Mouse (Mus musculus): ENCODE data around the gene Dnajc7. TPM values are rescaled to one million over a fixed set of nuclear protein-coding genes. Genes with fewer than 3 reads are reported as not detected.
"Not testable (repeated sequence)": the region's sequence is repeated elsewhere in the genome, so short reads cannot be mapped to it uniquely, and the experiment has no call there.

Dnajc7 gene
- total RNA-seq (2021) (100 to 1,000 TPM; 174 to 177 TPM), polyA plus RNA-seq (2012; rRNA removed) (9.3 and 11.7 TPM in 2 replicates)
- long read RNA-seq, transcript Dnajc7-201 (14 exons, 2,330 nt) = major isoform, 98 of 122 reads
- long read RNA-seq, partial matches to known transcripts = 7 of 122 reads
- long read RNA-seq, other reads (novel, unspliced or antisense) = 14 of 122 reads

- no peak for DNase-seq
Observed at GRCm38 (mm10) chr11:100619982-100620381, at the start of gene Dnajc7. Gene Dnajc7 (minus strand): TSS chr11:100620168.

DNA sequence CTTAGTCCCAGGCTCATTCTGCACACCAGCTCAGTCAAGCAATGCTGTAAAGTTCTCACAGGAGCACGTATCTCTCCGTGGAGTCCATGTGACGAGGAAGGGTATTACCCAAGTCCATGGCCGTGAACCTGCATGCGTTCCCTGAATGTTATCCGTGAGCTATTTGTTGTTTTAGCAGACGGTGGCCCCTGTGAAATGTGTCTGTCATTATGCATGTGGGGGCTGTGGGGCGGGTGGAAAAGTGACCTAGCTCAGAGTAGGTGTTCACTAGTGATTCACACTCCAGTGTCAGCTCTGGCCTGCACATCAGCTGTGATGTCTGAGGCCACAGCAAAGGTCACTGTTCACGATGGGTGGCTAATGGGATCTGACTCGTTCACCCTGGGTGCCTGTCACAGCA lies 39.8 kb upstream of the Dnajc7 start:
- peak; percentile 51 for DNase-seq

GRCm38 (mm10) chr11:100656458-100656857 lies 36.5 kb upstream of the Dnajc7 start:
- no peak for DNase-seq

DNA sequence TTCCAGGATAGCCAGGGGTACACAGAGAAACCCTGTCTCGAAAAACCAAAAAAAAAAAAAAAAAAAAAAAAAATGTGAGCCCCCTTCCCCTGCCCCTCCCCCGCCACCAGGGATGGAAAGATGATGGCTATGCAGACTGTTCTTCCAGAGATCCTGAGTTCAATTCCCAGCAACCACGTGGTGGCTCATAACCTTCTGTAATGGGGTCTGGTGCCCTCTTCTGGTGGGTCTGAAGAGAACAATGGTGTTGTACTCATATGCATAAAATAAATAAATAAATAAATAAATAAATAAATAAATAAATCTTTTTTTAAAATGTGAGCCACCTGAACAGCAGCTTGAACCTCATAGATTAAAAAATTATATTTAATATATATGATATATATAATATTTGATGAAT lies 35.6 kb upstream of the Dnajc7 start:
- not testable (repeated sequence) for DNase-seq

GRCm38 (mm10) chr11:100651748-100652147 lies 31.8 kb upstream of the Dnajc7 start:
- DNase-seq = peak; percentile 89

- DNase-seq = no peak
Observed at GRCm38 (mm10) chr11:100651205-100651604, 31.2 kb upstream of the Dnajc7 start.

DNA sequence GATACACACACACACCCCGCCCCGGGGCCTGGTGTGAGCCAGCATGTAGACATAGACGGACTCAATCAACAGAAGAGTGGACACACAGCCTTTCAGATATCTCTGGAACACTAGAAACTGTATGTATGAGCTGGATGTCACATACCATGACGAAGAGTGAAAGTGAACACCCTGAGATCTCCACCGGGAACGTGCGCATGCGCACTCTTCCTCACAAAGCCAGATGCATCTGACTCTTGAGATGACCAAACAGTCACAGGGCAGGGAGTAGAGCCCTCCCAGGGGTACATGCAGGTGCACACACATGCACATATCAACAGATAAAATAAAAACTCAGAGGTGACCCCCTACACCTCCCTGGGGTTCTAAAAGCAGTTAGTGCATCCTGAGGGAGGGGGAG lies 28.4 kb upstream of the Dnajc7 start:
- no peak for DNase-seq

DNA sequence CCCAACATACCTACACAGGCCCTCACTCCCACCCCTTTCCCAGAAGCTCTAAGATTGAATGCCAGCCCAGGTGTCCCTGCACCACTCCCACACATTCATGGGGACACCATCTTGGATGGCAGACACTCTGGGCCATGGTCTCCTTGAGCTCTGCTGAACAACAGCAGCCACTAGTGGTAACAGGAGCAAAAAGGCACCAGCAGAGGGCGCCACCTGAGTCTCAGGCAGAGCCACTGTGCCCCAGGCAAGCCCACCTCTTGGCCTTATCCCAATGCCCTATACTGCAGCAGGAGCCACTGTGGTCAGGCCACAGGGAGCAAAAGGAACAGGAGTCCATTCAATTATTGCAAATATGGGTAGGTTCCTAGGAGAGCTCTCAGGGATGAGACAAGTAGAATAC lies 26.3 kb upstream of the Dnajc7 start:
- no peak for DNase-seq

- DNase-seq = peak; percentile 43
Observed at GRCm38 (mm10) chr11:100643612-100644575, 23.9 kb upstream of the Dnajc7 start.

DNA sequence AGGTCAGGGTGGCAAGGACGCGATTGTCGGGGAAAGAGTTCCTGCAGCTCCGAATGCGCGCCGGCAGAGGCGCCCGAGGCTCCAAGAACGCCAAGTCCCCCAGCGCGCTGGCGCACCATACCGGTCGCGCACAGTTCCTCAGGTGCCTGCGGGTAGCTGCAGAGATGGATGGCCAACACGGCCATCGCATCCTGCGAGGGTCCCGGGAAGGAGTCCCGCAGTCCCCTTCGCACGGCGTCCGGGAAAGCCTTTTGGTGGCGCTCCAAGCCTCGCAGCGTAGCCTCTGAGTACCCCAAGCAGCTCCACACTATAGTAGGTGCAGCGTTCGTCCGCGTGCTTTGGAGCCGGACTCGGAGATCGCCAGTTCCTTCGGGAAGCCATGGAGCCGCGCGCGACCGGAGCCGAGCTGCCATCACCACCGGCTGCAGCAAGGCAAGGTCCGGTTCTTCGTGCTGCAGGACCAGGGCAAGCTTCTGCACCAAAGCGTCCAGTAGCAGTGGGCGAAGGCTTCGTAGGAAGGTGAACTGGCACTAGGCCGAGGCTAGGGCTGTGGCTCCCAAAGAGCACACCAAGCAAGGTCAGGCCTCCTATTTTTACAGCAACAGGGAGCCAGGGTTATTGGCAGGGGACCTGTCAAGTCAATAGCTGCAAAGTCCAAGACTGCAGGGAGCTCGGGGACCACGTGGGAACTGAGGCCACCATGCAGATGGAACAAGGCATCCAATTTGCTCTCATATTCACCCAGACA lies 20.4 kb upstream of the Dnajc7 start:
- DNase-seq = peak; percentile 63

- no peak for DNase-seq
Observed at GRCm38 (mm10) chr11:100634530-100634929, 14.6 kb upstream of the Dnajc7 start.

DNA sequence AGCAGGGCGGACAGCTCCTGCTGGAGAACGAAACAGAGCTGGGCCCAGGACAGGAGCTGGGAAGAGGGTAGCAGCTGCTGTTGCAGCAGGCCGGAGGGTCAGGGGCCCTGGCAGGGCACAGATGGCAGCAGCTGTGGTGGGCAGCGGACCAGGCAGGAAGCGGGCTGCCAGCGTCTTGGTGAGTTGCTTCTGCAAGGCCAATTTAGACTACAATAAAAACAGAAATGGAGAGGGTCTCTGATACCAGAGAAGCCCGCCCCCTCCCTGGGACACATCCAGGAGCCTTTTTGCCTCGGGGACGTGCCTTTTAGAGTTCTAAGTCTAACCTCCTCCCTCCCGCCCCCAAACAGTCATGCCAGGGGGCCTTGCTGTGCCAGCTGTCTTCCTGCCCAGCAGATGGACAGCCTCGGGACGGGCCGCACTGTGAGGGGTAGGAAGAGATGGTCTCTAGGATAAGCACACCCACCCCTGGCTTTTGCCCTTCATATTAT lies 8.9 kb upstream of the Dnajc7 start:
- no peak for DNase-seq

DNA sequence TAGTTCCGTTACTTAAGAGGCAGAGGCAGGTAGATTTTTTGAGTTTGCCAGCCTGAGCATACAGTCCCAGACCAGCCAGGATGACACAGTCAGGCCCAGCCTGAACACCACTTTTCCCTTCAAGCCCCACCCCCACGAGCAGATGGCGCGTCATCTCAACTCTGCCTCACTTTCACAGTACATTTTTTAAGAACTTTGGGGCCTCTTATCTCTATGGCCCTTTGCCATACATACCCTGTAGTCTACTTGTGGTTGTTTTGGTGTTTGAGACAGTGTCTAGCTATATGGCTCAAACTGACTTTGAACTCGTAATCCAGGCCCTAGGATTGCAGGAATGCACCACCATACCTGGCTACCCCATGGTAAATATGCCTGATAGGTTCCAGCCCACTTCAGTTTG lies 8.1 kb upstream of the Dnajc7 start:
- DNase-seq = no peak

DNA sequence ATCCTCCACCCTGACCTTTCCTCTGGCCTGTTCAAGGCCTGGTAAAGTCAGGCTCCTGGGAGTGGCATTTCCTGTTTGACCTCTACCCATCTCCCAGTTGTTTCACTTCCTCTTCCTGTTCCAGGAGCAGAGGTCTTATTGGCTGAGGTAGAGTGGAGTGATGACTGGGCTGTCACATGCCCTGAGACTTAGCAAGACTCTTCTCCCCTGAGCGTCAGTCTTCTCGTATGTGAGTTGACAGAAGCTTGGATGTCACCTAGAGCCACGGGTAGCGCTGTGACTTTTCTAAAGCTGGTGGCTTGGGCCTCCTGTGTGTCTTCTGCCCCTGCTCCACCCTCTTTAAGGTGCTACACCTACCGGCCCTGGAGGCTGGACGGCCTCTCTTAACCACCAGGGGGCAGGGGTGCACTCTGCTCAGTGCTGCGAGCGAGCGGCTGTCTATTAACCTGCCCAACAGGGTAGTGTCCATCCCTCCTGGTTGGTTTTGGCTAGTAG lies 6.8 kb upstream of the Dnajc7 start:
- DNase-seq = peak; percentile 86

GRCm38 (mm10) chr11:100625754-100626700 lies 6.1 kb upstream of the Dnajc7 start:
- DNase-seq = no peak

- no peak for DNase-seq
Observed at GRCm38 (mm10) chr11:100623867-100624266, 3.9 kb upstream of the Dnajc7 start.

GRCm38 (mm10) chr11:100622714-100623113 lies 2.7 kb upstream of the Dnajc7 start:
- peak; percentile 98 for DNase-seq

GRCm38 (mm10) chr11:100619485-100619975 lies 438 bp downstream of the Dnajc7 start:
- peak; percentile 96 for DNase-seq

GRCm38 (mm10) chr11:100618761-100619484 lies 1.0 kb downstream of the Dnajc7 start, which contains the start of gene Nkiras2:
Gene Nkiras2 (plus strand): TSS chr11:100619244.
- peak; percentile 78 for DNase-seq

DNA sequence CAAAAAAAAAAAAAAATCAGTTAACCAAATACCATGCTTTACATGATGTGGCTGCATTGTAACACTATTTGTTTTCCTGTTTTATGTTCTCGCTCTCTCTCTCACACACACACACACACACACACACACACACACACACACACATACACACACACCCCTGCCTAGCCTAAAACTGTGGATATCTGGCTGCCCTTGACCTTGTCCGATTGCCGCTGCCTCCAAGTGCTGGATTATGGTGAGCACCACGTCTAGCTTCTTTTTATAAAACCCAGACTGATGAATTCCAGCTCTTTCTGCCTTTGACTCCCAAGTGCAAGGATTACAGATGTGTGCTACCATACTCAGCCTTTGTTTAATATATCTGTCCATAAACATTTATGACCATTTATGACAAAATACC lies 2.5 kb downstream of the Dnajc7 start:
- peak; percentile 57 for DNase-seq

Measured in adrenal gland, adult 2 months (tissue).